Mouse (Mus musculus): ENCODE measurements at regions not wholly inside any gene's neighbourhood (a gene's known extent, or its start where the extent isn't known, plus 50 kb on each side); places are given as distances from the start of the nearest gene placed in this dataset.

GRCm38 (mm10) chr9:91073366-91074174 lies 288.6 kb upstream of the Zic4 start:
- no peak for TF ChIP-seq CTCF (IDR thresholded peaks at IDR 0.05; ENCODE audit: low read depth, low read length)
- TF ChIP-seq GATA1 (IDR thresholded peaks at IDR 0.05; ENCODE audit: borderline replicate concordance, low read length), result no peak
- no peak for TF ChIP-seq POLR2AphosphoS5 (IDR thresholded peaks at IDR 0.05; ENCODE audit: insufficient replicate concordance, low read depth, low read length)
- TF ChIP-seq TAL1 (conservative IDR thresholded peaks at IDR 0.05; ENCODE audit: low read depth, low read length), result no peak
